Mouse (Mus musculus) spleen, adult 2 months (tissue): ENCODE data around the gene Pla2g2f.

ENCODE experiments used
- CTCF ChIP-seq: fragments of 200-500 bp; IDR thresholded peaks from 2 replicates; pipeline ENCODE4 v1.5.1; 2011; ENCODE audit warnings: mild to moderate bottlenecking, inconsistent platforms; ENCODE audit not compliant: insufficient read depth, insufficient read length, insufficient replicate concordance; ENCODE audit errors: extremely low read depth
- POLR2A ChIP-seq: fragments of 200-500 bp; IDR thresholded peaks from 2 replicates; pipeline ENCODE4 v1.6.1; 2011; ENCODE audit warnings: low read depth, low read length, inconsistent platforms

- no peak for TF ChIP-seq POLR2A
- no peak for TF ChIP-seq CTCF
Measured at GRCm38 (mm10) chr4:138782098-138782497, 24.7 kb upstream of the Pla2g2f start.
